Mouse (Mus musculus): ENCODE results near the gene Ltbp1. TPM values are rescaled to one million over a fixed set of nuclear protein-coding genes. Genes with fewer than 3 reads are reported as not detected.
A peak's percentile ranks its signal among the peaks of the same experiment; 100 is the strongest.

The Ltbp1 gene
- polyA plus RNA-seq (2015; fragmentation: Nextera tagmentation; extraction: Ambion mirVana), result 0.94 and 1.1 TPM in 2 replicates

DNA sequence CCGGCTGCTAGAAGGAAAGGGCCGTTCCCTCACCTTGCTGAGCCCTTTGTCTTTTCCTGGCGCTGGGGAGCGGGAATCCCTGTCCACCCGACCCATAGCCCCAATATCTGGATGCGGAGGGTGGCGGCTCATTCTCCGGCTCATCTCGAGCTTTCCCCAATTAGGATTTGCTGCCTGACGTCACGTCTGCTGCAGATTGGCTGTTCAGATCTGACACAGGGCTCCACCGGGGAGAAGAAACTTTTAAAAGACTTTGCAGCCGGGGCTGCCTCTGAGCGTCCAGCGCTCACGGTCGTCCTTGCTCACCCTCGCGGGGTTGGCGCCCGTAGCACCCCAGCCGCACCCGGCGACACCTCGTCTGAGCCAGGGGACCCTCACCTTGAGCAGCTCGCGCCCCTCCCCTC lies at the start of gene Ltbp1:
Gene Ltbp1, plus strand, starts transcription at position 288 of the 404 bp plus-strand sequence.
- Histone ChIP-seq H3K9ac (ENCODE audit: low read depth, low read length) (peak within 1 kb of the TSS; percentile 70), H3K27ac (ENCODE audit: low read length) (peak within 1 kb of the TSS; percentile 38; the same call in 1 of the 2 replicates), H3K4me2 (ENCODE audit: low read length) (peak within 1 kb of the TSS; percentile 100), H3K4me3 (ENCODE audit: low read depth, low read length) (peak within 1 kb of the TSS; percentile 84), H3K9me3 (replicated peaks; ENCODE audit: control insufficient read depth, low read length, poor library complexity, severe bottlenecking) (no peaks in the 10 kb centered on the region), H3K36me3 (ENCODE audit: control insufficient read depth, insufficient read depth, low read length) (no peaks in the 10 kb centered on the region), H3K27me3 (ENCODE audit: control insufficient read depth, insufficient read depth, low read depth, low read length) (no peaks in the 10 kb centered on the region; the same call in 1 of the 2 replicates), H3K4me1 (ENCODE audit: control insufficient read depth, insufficient read depth, low read length) (peaks cover 11% of the 10 kb centered on the region)
- peak; percentile 89 for ATAC-seq
- under 1% methylated on average over 27 of the region's 27 CpGs for WGBS

DNA sequence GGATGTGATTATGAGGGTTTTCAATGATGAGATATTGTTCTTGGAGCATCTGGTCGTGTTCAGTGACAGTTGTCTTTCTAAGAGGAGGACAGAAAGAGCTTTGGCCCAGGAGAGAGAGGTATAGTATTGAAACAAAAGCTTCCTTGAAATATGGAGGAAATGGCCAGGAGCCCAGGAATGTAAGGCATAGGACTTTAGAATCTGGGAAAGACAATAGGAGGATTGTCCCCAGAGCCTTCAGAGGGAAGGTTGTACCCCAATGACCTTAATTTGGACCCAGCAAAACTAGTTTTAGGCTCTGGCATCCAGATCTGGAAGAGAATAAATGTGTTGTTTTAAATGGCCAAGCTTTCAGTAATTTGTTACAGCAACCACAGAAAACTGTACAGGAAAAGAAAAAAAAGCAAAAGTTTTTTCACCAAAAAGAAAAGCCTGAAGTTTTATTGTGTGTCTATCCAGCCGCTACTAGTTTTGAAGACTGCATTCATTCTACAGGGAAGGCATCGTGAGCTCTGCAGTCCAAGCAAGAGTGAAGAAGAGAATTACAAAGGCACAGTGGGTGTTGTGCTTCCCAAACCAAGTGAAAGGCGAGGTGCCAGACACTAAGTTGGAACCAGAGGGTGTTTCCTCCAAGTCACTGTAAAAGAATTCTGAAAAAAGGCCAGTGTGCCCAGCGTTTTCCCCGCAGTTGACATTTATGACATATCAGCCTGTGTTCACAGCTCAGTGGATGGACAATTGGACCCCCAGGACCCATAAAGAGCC lies 45.7 kb upstream of the Ltbp1 start:
- no peak overlapping the region for H3K9ac ChIP-seq (ENCODE audit: low read depth, low read length)
- 45% methylated on average over 6 of the region's 6 CpGs for WGBS
- H3K27ac ChIP-seq (ENCODE audit: low read length), result no peak overlapping the region
- H3K9me3 ChIP-seq (replicated peaks; ENCODE audit: control insufficient read depth, low read length, poor library complexity, severe bottlenecking), result no peaks in the 10 kb centered on the region
- no peak for ATAC-seq
- H3K36me3 ChIP-seq (ENCODE audit: control insufficient read depth, insufficient read depth, low read length), result no peaks in the 10 kb centered on the region
- no peaks in the 10 kb centered on the region for H3K4me1 ChIP-seq (ENCODE audit: control insufficient read depth, insufficient read depth, low read length)
- H3K27me3 ChIP-seq (ENCODE audit: control insufficient read depth, insufficient read depth, low read depth, low read length), result no peaks in the 10 kb centered on the region
- no peak overlapping the region for H3K4me2 ChIP-seq (ENCODE audit: low read length)
- H3K4me3 ChIP-seq (ENCODE audit: low read depth, low read length), result no peak overlapping the region

DNA sequence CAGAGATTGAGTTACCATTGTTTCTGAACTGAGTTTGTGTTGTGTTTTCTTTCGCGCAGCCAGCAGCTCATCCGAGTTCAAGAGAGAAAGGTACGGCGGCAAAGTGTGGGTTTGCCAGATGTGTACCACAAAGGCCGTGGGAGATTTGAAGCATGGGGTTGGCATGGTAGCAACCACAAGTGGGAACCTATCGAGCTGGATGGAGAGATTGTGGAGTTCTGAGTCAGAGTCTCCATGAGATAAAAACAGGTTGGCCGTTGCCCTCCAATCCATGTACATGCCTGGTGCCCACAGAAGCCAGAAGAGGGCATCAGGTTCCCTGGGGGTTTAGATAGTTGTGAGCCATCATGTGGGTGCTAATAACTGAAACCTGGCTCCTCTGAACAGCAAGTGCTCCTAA lies 42.1 kb upstream of the Ltbp1 start:
- H3K9ac ChIP-seq (ENCODE audit: low read depth, low read length), result no peak overlapping the region
- no peak for ATAC-seq
- H3K4me3 ChIP-seq (ENCODE audit: low read depth, low read length), result no peak overlapping the region
- H3K4me1 ChIP-seq (ENCODE audit: control insufficient read depth, insufficient read depth, low read length), result no peaks in the 10 kb centered on the region; the same call in 1 of the 2 replicates
- H3K27ac ChIP-seq (ENCODE audit: low read length), result no peak overlapping the region
- H3K4me2 ChIP-seq (ENCODE audit: low read length), result no peak overlapping the region
- H3K36me3 ChIP-seq (ENCODE audit: control insufficient read depth, insufficient read depth, low read length), result no peaks in the 10 kb centered on the region
- H3K27me3 ChIP-seq (ENCODE audit: control insufficient read depth, insufficient read depth, low read depth, low read length), result no peaks in the 10 kb centered on the region
- WGBS, result 97% methylated on average over 8 of the region's 8 CpGs
- H3K9me3 ChIP-seq (replicated peaks; ENCODE audit: control insufficient read depth, low read length, poor library complexity, severe bottlenecking), result no peaks in the 10 kb centered on the region

DNA sequence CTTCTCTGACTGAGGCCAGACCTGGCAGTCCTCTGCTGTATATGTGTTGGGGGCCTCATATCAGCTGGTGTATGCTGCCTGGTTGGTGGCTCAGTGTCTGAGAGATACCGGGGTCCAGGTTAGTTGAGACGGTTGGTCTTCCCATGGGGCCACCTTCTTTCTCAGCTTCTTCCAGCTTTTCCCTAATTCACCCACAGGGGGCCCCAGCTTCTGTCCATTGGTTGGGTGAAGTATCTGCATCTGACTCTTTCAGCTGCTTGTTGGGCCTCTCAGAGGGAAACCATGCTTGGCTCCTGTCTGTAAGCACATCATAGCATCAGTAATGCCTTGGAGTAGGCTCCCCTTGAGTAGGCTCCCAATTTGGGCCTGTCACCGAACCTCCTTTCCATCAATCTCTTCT lies 41.5 kb upstream of the Ltbp1 start:
- Histone ChIP-seq H3K4me1 (ENCODE audit: control insufficient read depth, insufficient read depth, low read length) (peaks cover 5% of the 10 kb centered on the region), H3K27ac (ENCODE audit: low read length) (no peak overlapping the region), H3K36me3 (ENCODE audit: control insufficient read depth, insufficient read depth, low read length) (no peaks in the 10 kb centered on the region), H3K9ac (ENCODE audit: low read depth, low read length) (no peak overlapping the region), H3K4me3 (ENCODE audit: low read depth, low read length) (no peak overlapping the region), H3K27me3 (ENCODE audit: control insufficient read depth, insufficient read depth, low read depth, low read length) (no peaks in the 10 kb centered on the region), H3K4me2 (ENCODE audit: low read length) (no peak overlapping the region), H3K9me3 (replicated peaks; ENCODE audit: control insufficient read depth, low read length, poor library complexity, severe bottlenecking) (no peaks in the 10 kb centered on the region)
- no peak for ATAC-seq
- WGBS, result 88% methylated on average over 3 of the region's 3 CpGs

DNA sequence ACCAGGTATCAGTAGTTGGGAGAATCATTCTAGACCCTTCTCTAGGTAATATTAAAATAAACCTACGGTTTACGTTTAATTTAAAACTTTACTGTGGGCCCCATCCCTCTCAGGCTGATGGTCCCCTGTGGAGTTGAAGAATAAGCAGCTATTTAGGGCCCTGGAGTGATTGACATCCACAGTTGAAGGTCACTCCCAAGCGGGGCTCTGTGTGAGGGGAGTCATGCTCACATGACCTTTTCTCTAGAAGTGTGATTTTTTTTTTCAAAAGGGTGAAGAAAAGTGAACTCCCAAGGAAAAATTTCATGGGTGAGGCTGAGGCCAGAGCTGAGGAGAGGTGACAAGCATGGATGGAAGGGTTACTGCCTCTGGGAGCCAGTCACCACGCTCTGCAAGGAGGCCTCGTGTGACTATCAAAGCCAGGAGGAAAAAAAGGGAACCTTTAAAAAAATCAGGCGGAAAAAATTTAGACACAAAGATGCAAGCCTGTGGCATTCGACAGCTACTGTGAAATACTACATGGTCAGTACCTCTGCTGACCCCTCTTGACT lies 38.0 kb upstream of the Ltbp1 start:
- Histone ChIP-seq H3K9ac (ENCODE audit: low read depth, low read length) (no peak overlapping the region), H3K9me3 (replicated peaks; ENCODE audit: control insufficient read depth, low read length, poor library complexity, severe bottlenecking) (no peaks in the 10 kb centered on the region), H3K4me3 (ENCODE audit: low read depth, low read length) (no peak overlapping the region), H3K27me3 (ENCODE audit: control insufficient read depth, insufficient read depth, low read depth, low read length) (no peaks in the 10 kb centered on the region), H3K4me1 (ENCODE audit: control insufficient read depth, insufficient read depth, low read length) (peaks cover 9% of the 10 kb centered on the region), H3K27ac (ENCODE audit: low read length) (no peak overlapping the region), H3K4me2 (ENCODE audit: low read length) (no peak overlapping the region), H3K36me3 (ENCODE audit: control insufficient read depth, insufficient read depth, low read length) (no peaks in the 10 kb centered on the region)
- 28% methylated on average over 7 of the region's 7 CpGs for WGBS
- no peak for ATAC-seq

DNA sequence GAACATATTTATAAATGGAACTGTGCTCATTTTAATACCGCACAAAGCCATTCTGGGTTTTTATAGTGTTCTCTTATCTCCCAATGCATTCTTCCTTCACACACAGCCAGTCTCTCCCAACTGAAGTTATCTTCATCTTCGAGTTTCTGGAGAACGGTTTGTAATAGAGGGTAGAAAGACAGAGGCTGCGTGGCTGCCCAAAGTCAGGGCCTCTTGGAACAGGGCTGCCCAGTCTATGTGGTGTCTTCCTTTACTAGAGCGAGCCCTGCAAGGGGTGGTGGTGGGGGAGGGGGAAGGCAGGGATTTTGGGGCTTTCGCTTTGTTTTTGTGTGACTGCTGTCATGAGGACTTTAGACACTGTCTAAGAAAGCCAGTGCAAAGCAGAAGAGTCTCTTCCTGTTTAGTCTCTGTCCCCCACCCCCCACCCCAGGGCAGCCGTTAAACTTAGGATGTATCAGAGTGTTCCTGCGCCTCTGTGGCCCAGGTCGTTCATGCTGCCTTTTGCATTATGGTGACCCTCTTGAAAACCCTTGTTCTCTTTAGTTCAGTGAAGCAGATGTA lies 37.1 kb upstream of the Ltbp1 start:
- H3K9me3 ChIP-seq (replicated peaks; ENCODE audit: control insufficient read depth, low read length, poor library complexity, severe bottlenecking), result no peaks in the 10 kb centered on the region
- 55% methylated on average over 9 of the region's 9 CpGs for WGBS
- H3K4me1 ChIP-seq (ENCODE audit: control insufficient read depth, insufficient read depth, low read length), result peaks cover 9% of the 10 kb centered on the region
- H3K4me2 ChIP-seq (ENCODE audit: low read length), result no peak overlapping the region; the same call in 1 of the 2 replicates
- no peaks in the 10 kb centered on the region for H3K36me3 ChIP-seq (ENCODE audit: control insufficient read depth, insufficient read depth, low read length)
- H3K27me3 ChIP-seq (ENCODE audit: control insufficient read depth, insufficient read depth, low read depth, low read length), result no peaks in the 10 kb centered on the region
- H3K9ac ChIP-seq (ENCODE audit: low read depth, low read length), result no peak overlapping the region
- no peak overlapping the region for H3K4me3 ChIP-seq (ENCODE audit: low read depth, low read length)
- no peak overlapping the region for H3K27ac ChIP-seq (ENCODE audit: low read length)
- ATAC-seq, result no peak; the same call in 1 of the 2 replicates

DNA sequence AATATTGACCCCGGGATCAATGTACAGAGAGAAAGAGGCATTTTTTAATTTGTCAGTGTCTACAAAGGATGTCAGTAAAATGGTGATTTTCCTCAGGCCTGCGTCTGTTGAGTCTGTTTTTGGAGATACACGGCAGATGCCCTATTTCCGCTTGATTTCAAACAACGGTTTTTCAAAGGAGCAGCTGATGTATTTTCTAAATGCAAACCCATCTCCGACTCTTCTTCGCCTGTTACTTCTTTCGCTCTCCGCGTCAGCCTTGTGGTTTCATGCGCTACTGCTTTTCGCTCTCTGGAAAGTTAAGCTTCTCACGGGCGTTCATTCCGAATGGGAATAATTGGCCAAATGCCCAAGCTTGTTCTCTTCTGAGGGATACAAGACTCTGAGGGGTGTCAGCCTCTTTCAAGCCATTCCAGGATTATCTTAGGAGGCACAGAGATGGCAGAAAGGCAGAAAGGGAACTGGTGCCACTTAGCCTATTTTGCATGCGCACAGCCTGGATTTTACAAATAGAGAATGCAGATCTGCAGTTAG lies 36.6 kb upstream of the Ltbp1 start:
- Histone ChIP-seq H3K9me3 (replicated peaks; ENCODE audit: control insufficient read depth, low read length, poor library complexity, severe bottlenecking) (no peaks in the 10 kb centered on the region), H3K27me3 (ENCODE audit: control insufficient read depth, insufficient read depth, low read depth, low read length) (no peaks in the 10 kb centered on the region), H3K4me2 (ENCODE audit: low read length) (peak overlapping the region; percentile 39), H3K4me3 (ENCODE audit: low read depth, low read length) (no peak overlapping the region), H3K27ac (ENCODE audit: low read length) (no peak overlapping the region), H3K4me1 (ENCODE audit: control insufficient read depth, insufficient read depth, low read length) (peaks cover 9% of the 10 kb centered on the region), H3K36me3 (ENCODE audit: control insufficient read depth, insufficient read depth, low read length) (no peaks in the 10 kb centered on the region), H3K9ac (ENCODE audit: low read depth, low read length) (no peak overlapping the region)
- ATAC-seq, result peak; percentile 42; the same call in 1 of the 2 replicates
- WGBS, result 30% methylated on average over 16 of the region's 16 CpGs

DNA sequence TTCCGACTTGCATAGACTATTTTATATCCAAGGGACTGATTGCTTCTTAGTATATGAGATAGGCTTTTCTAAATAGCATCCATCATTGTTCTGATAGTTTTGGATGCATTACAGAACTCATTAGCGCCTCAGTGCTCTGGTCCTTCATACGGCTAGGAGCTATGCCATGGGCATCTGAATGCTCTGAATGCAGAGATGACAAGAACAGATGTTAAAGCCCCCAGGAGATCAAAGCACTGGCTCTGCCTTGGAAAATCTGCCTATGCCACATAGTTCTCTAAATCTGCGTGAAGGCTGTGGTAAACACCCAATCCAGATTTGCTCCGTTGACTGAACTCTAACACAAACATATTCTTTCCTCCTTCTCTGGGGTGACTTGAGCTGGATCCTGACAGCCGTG lies 30.2 kb upstream of the Ltbp1 start:
- Histone ChIP-seq H3K36me3 (ENCODE audit: control insufficient read depth, insufficient read depth, low read length) (no peaks in the 10 kb centered on the region), H3K9ac (ENCODE audit: low read depth, low read length) (no peak overlapping the region), H3K27ac (ENCODE audit: low read length) (no peak overlapping the region), H3K27me3 (ENCODE audit: control insufficient read depth, insufficient read depth, low read depth, low read length) (no peaks in the 10 kb centered on the region), H3K4me2 (ENCODE audit: low read length) (no peak overlapping the region), H3K4me3 (ENCODE audit: low read depth, low read length) (no peak overlapping the region), H3K9me3 (replicated peaks; ENCODE audit: control insufficient read depth, low read length, poor library complexity, severe bottlenecking) (no peaks in the 10 kb centered on the region), H3K4me1 (ENCODE audit: control insufficient read depth, insufficient read depth, low read length) (no peaks in the 10 kb centered on the region)
- 53% methylated on average over 6 of the region's 6 CpGs for WGBS
- ATAC-seq, result no peak

Data from midbrain, embryonic 16.5 days (tissue).